Mouse (Mus musculus) gastrocnemius, postnatal 10 days (tissue): ENCODE results near the gene Foxo6. TPM values are rescaled to one million over a fixed set of nuclear protein-coding genes. Genes with fewer than 3 reads are reported as not detected.
A peak's percentile ranks its signal among the peaks of the same experiment; 100 is the strongest.

Experiments used
- DNase-seq: peaks from one replicate; pipeline ENCODE4 v3.0.0; 2021; ENCODE audit warnings: mixed read lengths
- total RNA-seq, 2 experiments: library from RNA; stranded (reverse); gene quantifications; 2 replicates each; pipeline ENCODE4 v1.2.3; 2021

The Foxo6 gene
- total RNA-seq, 2 experiments from 2014 or later = 11.9 to 12.5 TPM

- no peak for DNase-seq
Observed at GRCm38 (mm10) chr4:120246086-120246485, 41.1 kb downstream of the Foxo6 start.

GRCm38 (mm10) chr4:120242783-120243262 lies 44.3 kb downstream of the Foxo6 start:
- peak; percentile 40 for DNase-seq

GRCm38 (mm10) chr4:120241106-120241505 lies 46.0 kb downstream of the Foxo6 start:
- no peak for DNase-seq

GRCm38 (mm10) chr4:120239419-120239818 lies 47.7 kb downstream of the Foxo6 start:
- no peak for DNase-seq

GRCm38 (mm10) chr4:120233243-120233642 lies 53.9 kb downstream of the Foxo6 start:
- no peak for DNase-seq

GRCm38 (mm10) chr4:120232541-120232940 lies 54.6 kb downstream of the Foxo6 start:
- DNase-seq = no peak

- DNase-seq = no peak
Observed at GRCm38 (mm10) chr4:120231982-120232381, 55.2 kb downstream of the Foxo6 start.

GRCm38 (mm10) chr4:120230256-120230649 lies 56.9 kb downstream of the Foxo6 start:
- peak; percentile 69 for DNase-seq

- DNase-seq = no peak
Observed at GRCm38 (mm10) chr4:120229505-120230255, 57.5 kb downstream of the Foxo6 start.

- no peak for DNase-seq
Observed at GRCm38 (mm10) chr4:120228613-120229012, 58.5 kb downstream of the Foxo6 start.

GRCm38 (mm10) chr4:120227224-120227623 lies 59.9 kb downstream of the Foxo6 start:
- no peak for DNase-seq

GRCm38 (mm10) chr4:120226682-120227081 lies 60.5 kb downstream of the Foxo6 start:
- DNase-seq = no peak

- peak; percentile 81 for DNase-seq
Observed at GRCm38 (mm10) chr4:120225135-120225780, 61.9 kb downstream of the Foxo6 start.

- DNase-seq = peak; percentile 55
Observed at GRCm38 (mm10) chr4:120223805-120224204, 63.3 kb downstream of the Foxo6 start.

GRCm38 (mm10) chr4:120223108-120223745 lies 63.9 kb downstream of the Foxo6 start:
- no peak for DNase-seq

- no peak for DNase-seq
Observed at GRCm38 (mm10) chr4:120221708-120222107, 65.4 kb downstream of the Foxo6 start.

GRCm38 (mm10) chr4:120218878-120219277 lies 68.3 kb downstream of the Foxo6 start:
- no peak for DNase-seq

Other genes with a start within 250 kb of the Foxo6 start
- gene AL607142.1, start 222.4 kb downstream of the Foxo6 start, total RNA-seq = not detected
- gene Edn2, start 126.1 kb downstream of the Foxo6 start, total RNA-seq = not detected
- 10 to 100 TPM; 39.0 to 39.8 TPM for gene Scmh1, start 117.9 kb upstream of the Foxo6 start, total RNA-seq
- gene Slfnl1, start 244.9 kb upstream of the Foxo6 start, total RNA-seq = under 1 TPM in 1 of 2 experiments, not detected in 1; 0.21 TPM